Mouse (Mus musculus) hindbrain, embryonic 11.5 days (tissue): ENCODE results near the gene Shq1. TPM values are rescaled to one million over a fixed set of nuclear protein-coding genes. Genes with fewer than 3 reads are reported as not detected.

Experiments used
- ATAC-seq: fragments of 200-750 bp; cut with Nextera tagmentation; 2 replicates; pipeline ENCODE4 v1.8.0; 2017; ENCODE audit warnings: mild to moderate bottlenecking, moderate TSS enrichment, moderate library complexity; ENCODE audit not compliant: low FRiP score
- DNase-seq: peaks from one replicate; pipeline ENCODE4 v3.0.0-alpha.2; 2015; ENCODE audit warnings: low spot score
- H3K27ac ChIP-seq: fragments of 300-500 bp; sonication (generic); 2 replicates; pipeline ENCODE4 v1.5.1; 2014; ENCODE audit warnings: mild to moderate bottlenecking, low read depth, low read length
- H3K27me3 ChIP-seq: fragments of 300-500 bp; sonication (generic); 2 replicates; pipeline ENCODE4 v1.6.1; 2014; ENCODE audit warnings: mild to moderate bottlenecking, low read length, moderate library complexity, mixed read lengths; ENCODE audit not compliant: control insufficient read depth, insufficient read depth
- H3K36me3 ChIP-seq: fragments of 300-500 bp; sonication (generic); 2 replicates; pipeline ENCODE4 v1.6.1; 2014; ENCODE audit warnings: mild to moderate bottlenecking, low read length, moderate library complexity, mixed read lengths; ENCODE audit not compliant: control insufficient read depth, insufficient read depth
- H3K4me1 ChIP-seq: fragments of 300-500 bp; sonication (generic); replicated peaks from 2 replicates; pipeline ENCODE4 v1.6.1; 2014; ENCODE audit warnings: low read length, mixed read lengths; ENCODE audit not compliant: control insufficient read depth, insufficient read depth
- H3K4me2 ChIP-seq: fragments of 300-500 bp; sonication (generic); replicated peaks from 2 replicates; pipeline ENCODE4 v1.6.1; 2014; ENCODE audit warnings: mild to moderate bottlenecking, low read depth, low read length
- H3K4me3 ChIP-seq: fragments of 300-500 bp; sonication (generic); 2 replicates; pipeline ENCODE4 v1.5.1; 2014; ENCODE audit warnings: low read depth, low read length
- H3K9ac ChIP-seq: fragments of 300-500 bp; sonication (generic); 2 replicates; pipeline ENCODE4 v1.6.1; 2014; ENCODE audit warnings: low read depth, low read length
- H3K9me3 ChIP-seq: fragments of 300-500 bp; sonication (generic); 2 replicates; pipeline ENCODE4 v1.6.1; 2016; ENCODE audit warnings: low read length; ENCODE audit not compliant: control insufficient read depth
- WGBS: fragments of 180-500 bp; shearing (Covaris S2); extraction: QIAGEN DNeasy Blood & Tissue Kit; methylation state at CpG from one replicate; pipeline ENCODE4 v1.1.7; 2014; 5-methylcytosine and 5-hydroxymethylcytosine counted together
- polyA plus RNA-seq: library from polyadenylated mRNA; unstranded; fragments of >200 nt; fragmentation: Nextera tagmentation; extraction: Ambion mirVana; gene quantifications from 2 replicates; pipeline ENCODE4 v1.2.1, GENCODE M21; 2014

Shq1 gene
- polyA plus RNA-seq, 1 experiment from 2014 or later = 17.1 TPM

DNA sequence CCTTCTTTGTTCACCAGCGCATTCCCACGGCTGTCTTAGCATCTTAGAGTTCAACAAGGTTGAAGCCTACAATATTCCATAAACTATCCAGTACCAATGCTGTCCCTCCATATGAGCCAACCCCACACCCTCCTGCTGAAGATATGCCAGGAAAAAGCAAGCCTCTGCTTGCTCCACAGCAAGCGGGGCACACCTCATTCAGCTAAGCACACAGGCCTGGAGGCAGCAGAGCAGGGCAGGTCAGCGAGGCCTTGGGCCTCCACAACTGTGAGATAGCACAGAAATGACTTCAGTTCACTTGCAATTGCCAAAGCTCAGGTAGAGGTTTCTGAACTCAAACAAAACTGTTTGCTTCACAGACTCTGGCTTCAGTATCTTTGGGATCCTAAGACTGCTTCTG lies 64.2 kb downstream of the Shq1 start:
- ATAC-seq = no peak

DNA sequence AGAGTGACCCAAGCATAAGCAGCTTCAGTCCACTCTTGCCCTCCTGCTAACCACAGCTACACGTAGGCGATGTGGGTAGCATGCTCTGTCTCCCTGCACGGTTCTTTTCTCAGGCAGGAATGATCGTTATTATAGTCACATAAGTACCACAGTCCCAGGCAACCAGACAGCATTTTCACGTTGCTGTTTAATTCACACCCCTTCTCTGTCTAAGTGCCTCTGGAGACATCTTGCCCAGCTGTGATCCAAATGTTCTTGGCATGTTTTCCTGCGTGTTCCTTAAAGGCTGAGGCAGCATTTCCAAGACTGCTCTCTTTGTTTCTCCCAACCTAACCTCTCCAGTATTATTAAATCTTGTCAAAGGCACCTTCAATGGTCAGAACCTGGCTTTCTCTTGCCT lies 67.3 kb downstream of the Shq1 start:
- Histone ChIP-seq H3K27me3 (no peaks in the 10 kb centered on the region), H3K4me2 (no peak overlapping the region), H3K4me1 (no peaks in the 10 kb centered on the region), H3K27ac (no peak overlapping the region), H3K9ac (no peak overlapping the region), H3K9me3 (no peaks in the 10 kb centered on the region), H3K4me3 (no peak overlapping the region), H3K36me3 (no peaks in the 10 kb centered on the region)
- ATAC-seq = no peak
- WGBS = 91% methylated on average over 6 of the region's 6 CpGs
- no peak for DNase-seq

More for the DNA sequence above, 64.2 kb downstream of the Shq1 start:
- H3K4me3 ChIP-seq = no peak overlapping the region
- H3K4me1 ChIP-seq = no peaks in the 10 kb centered on the region
- no peaks in the 10 kb centered on the region for H3K9me3 ChIP-seq
- no peaks in the 10 kb centered on the region for H3K36me3 ChIP-seq
- H3K27ac ChIP-seq = no peak overlapping the region
- WGBS = 82% methylated on average over 4 of the region's 4 CpGs
- H3K4me2 ChIP-seq = no peak overlapping the region
- H3K27me3 ChIP-seq = no peaks in the 10 kb centered on the region
- no peak overlapping the region for H3K9ac ChIP-seq
- no peak for DNase-seq

DNA sequence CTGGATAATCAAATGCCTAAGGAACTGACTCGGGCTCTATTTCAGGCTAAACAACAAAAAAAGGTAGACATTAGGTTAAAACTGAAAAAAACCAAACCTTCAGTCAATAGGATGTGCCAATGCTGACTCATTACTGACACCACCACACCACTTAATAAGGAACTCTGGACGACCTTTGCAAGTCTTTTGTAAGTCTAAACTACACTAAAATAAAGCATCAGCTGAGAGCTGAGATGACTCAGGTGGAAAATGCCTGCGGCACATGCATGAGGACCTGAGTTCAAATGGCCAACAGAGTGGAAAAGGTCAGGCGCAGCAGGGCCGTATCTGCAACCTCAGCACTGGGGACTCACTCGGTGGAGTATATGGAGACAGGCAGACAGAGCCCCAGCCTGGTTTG lies 69.3 kb downstream of the Shq1 start:
- ATAC-seq = no peak
- 88% methylated on average over 6 of the region's 6 CpGs for WGBS
- H3K9me3 ChIP-seq = no peaks in the 10 kb centered on the region
- H3K9ac ChIP-seq = no peak overlapping the region
- no peak overlapping the region for H3K4me2 ChIP-seq
- no peak for DNase-seq
- no peak overlapping the region for H3K4me3 ChIP-seq
- H3K27me3 ChIP-seq = no peaks in the 10 kb centered on the region
- no peak overlapping the region for H3K27ac ChIP-seq
- H3K4me1 ChIP-seq = no peaks in the 10 kb centered on the region
- H3K36me3 ChIP-seq = no peaks in the 10 kb centered on the region

DNA sequence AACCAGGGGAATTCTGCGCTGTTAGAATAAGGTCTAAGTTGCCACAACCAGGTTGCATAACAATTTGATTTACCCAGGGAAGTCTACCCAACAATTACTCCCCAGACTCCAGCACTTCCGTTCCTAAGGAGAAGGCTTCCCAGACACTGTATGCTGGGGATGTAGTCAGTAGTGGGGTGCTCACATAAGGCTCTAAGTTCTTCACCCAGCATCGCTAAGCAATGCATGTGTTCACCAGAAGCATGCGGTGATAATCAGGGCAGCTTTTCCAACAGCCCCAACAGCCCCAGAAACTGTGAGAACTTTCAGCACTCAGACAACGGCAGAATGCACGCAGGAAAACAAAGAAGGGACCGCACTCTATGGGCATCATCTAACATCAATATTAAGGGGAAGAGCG lies 77.1 kb downstream of the Shq1 start:
- Histone ChIP-seq H3K36me3 (no peaks in the 10 kb centered on the region), H3K4me1 (no peaks in the 10 kb centered on the region), H3K4me3 (no peak overlapping the region), H3K9me3 (no peaks in the 10 kb centered on the region), H3K27ac (0 out of 2 replicates have a peak overlapping the region, but pooled peaks have one; percentile 24), H3K9ac (no peak overlapping the region), H3K4me2 (no peak overlapping the region), H3K27me3 (no peaks in the 10 kb centered on the region)
- no peak for ATAC-seq
- WGBS = 46% methylated on average over 8 of the region's 8 CpGs
- DNase-seq = peak; percentile 38

DNA sequence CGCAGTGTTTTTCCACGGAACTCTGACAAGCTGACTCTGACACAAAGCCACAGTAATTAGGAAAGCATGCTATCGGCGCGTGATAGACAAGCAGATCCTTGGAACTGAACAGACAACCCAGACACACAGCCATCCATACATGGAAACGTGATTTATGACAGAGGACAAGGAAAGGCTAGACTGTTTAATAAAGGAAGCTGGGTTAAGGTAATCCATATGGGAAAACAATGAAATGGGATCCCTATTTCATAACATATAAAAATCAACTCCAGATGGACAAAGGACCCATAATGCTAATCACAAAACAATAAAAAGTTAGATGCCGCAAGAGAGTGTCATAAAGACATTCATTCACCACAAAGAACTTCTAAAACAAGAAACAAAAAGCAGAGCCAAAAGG lies 78.0 kb downstream of the Shq1 start:
- no peak overlapping the region for H3K4me3 ChIP-seq
- no peak overlapping the region for H3K4me2 ChIP-seq
- no peak overlapping the region for H3K27ac ChIP-seq
- H3K9ac ChIP-seq = no peak overlapping the region
- 35% methylated on average over 7 of the region's 7 CpGs for WGBS
- H3K36me3 ChIP-seq = no peaks in the 10 kb centered on the region
- ATAC-seq (no peak), DNase-seq (peak; percentile 27)
- H3K4me1 ChIP-seq = no peaks in the 10 kb centered on the region
- H3K9me3 ChIP-seq = no peaks in the 10 kb centered on the region
- no peaks in the 10 kb centered on the region for H3K27me3 ChIP-seq

DNA sequence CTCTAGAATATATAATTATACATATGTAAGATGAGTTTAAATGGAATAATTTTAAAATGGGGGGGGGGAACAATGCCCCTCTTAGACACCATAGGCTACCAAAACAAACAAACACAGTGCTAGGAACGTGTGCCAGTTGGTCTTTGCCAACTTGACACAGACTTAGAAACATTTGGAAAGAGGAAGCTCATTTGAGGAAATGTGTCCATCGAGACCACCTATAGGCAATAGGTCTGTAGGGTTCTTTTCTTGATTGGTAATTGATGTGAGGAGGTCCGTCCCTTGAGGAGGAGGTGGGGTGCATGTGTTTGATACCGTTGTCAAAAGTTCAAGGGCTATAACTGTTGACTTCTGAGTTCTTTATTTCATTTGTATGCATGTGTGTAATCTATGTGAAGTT lies 80.4 kb downstream of the Shq1 start:
- no peak for DNase-seq
- Histone ChIP-seq H3K4me1 (no peaks in the 10 kb centered on the region), H3K9ac (no peak overlapping the region), H3K4me2 (no peak overlapping the region), H3K27ac (no peak overlapping the region), H3K27me3 (no peaks in the 10 kb centered on the region), H3K36me3 (no peaks in the 10 kb centered on the region), H3K4me3 (no peak overlapping the region), H3K9me3 (no peaks in the 10 kb centered on the region)
- no peak for ATAC-seq
- WGBS = 88% methylated on average over 4 of the region's 4 CpGs

DNA sequence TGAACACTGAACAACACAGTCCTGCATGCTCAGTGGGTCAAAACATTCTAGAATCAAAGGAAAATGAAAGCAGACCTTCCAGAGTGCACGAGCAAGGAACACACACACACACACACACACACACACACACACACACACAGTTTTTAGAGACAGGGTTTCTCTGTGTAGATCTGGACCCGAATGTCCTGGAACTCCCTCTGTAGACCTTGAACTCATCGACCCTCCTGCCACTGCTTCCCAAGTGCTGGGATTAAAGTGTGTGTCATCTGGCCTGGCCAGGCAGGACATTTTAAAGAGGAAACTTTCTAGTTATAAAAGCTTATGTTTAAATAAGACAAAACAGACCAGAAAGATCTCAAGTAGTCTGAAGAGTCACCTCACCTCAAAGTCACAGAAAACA lies 82.1 kb downstream of the Shq1 start:
- no peak overlapping the region for H3K4me3 ChIP-seq
- H3K27ac ChIP-seq = no peak overlapping the region
- 84% methylated on average over 3 of the region's 3 CpGs for WGBS
- DNase-seq = no peak
- no peak overlapping the region for H3K9ac ChIP-seq
- ATAC-seq = no peak
- H3K27me3 ChIP-seq = no peaks in the 10 kb centered on the region
- H3K9me3 ChIP-seq = no peaks in the 10 kb centered on the region
- no peaks in the 10 kb centered on the region for H3K36me3 ChIP-seq
- no peak overlapping the region for H3K4me2 ChIP-seq
- no peaks in the 10 kb centered on the region for H3K4me1 ChIP-seq

DNA sequence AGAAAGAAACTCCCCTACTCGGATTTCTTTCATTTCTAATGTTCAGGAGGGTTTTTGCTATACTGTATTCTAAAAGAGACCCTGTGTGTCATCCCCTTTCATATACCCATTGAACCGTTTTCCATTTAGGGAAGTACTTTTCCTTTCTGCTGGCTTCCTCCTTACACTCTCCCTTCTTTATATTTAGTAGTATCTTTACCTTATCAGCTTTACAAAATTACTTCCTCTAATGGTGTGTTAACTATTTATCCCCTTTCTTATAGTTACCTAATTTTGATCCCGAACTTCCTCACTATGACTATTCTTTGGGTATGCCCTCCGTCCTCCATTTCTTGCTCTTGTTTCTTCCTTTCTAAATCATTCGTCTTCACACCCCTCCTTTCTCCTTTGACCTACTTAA lies 84.2 kb downstream of the Shq1 start:
- Histone ChIP-seq H3K9ac (no peak overlapping the region), H3K27ac (no peak overlapping the region), H3K9me3 (no peaks in the 10 kb centered on the region), H3K4me3 (no peak overlapping the region), H3K4me1 (no peaks in the 10 kb centered on the region), H3K36me3 (no peaks in the 10 kb centered on the region), H3K27me3 (no peaks in the 10 kb centered on the region), H3K4me2 (no peak overlapping the region)
- WGBS = 84% methylated on average over 5 of the region's 5 CpGs
- DNase-seq = no peak
- ATAC-seq = no peak

DNA sequence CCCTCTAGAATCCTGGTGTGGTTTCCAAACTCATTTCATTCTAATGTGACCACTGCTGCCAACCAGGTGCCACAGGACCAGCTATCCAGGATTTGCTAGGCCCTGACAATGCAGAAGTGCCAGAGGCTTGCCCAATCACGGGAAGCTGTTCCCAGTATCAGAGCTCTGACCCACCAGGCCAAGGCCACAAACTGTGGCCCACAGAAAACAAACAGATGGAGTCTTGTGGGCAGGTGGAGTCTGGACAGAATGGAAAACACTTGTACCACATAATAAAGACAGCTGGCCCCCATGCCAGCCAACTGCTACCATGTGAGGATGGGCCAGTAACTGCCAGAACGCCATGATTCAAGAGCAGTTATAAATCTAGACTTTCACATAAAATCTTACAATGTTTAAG lies 89.0 kb downstream of the Shq1 start:
- DNase-seq = no peak
- H3K36me3 ChIP-seq = no peaks in the 10 kb centered on the region
- H3K4me2 ChIP-seq = no peak overlapping the region
- no peak overlapping the region for H3K4me3 ChIP-seq
- no peaks in the 10 kb centered on the region for H3K4me1 ChIP-seq
- H3K27ac ChIP-seq = no peak overlapping the region
- H3K9ac ChIP-seq = no peak overlapping the region
- ATAC-seq = no peak
- no peaks in the 10 kb centered on the region for H3K27me3 ChIP-seq
- WGBS = 60% methylated on average over 2 of the region's 2 CpGs
- no peaks in the 10 kb centered on the region for H3K9me3 ChIP-seq
